Mouse (Mus musculus) lung, adult 2 months (tissue): ENCODE results near the gene Cenpn.

Experiments used
- CTCF ChIP-seq: fragments of 200-500 bp; IDR thresholded peaks from 2 replicates; pipeline ENCODE4 v1.5.1; 2011; ENCODE audit warnings: mild to moderate bottlenecking, low read length, control low read depth; ENCODE audit not compliant: insufficient read depth
- POLR2A ChIP-seq: fragments of 200-500 bp; IDR thresholded peaks from 2 replicates; pipeline ENCODE4 v1.6.1; 2011; ENCODE audit warnings: low read depth, mild to moderate bottlenecking, control low read depth, low read length, borderline replicate concordance; ENCODE audit errors: extremely low read depth

- TF ChIP-seq CTCF: no peak
- TF ChIP-seq POLR2A: no peak
These were observed 68.3 kb downstream of the Cenpn start for GRCm38 (mm10) chr8:116989842-116990241.
